Mouse (Mus musculus) heart, embryonic 11.5 days (tissue): Measurements from ENCODE around the gene Gca. TPM values are rescaled to one million over a fixed set of nuclear protein-coding genes. Genes with fewer than 3 reads are reported as not detected.

Source experiments
- ATAC-seq: fragments of 200-750 bp; cut with Nextera tagmentation; replicated peaks from 2 replicates; pipeline ENCODE4 v1.8.0; 2017; ENCODE audit warnings: moderate library complexity; ENCODE audit not compliant: insufficient number of reproducible peaks, low FRiP score, low TSS enrichment
- H3K27ac ChIP-seq: fragments of 300-500 bp; sonication (generic); 2 replicates; pipeline ENCODE4 v1.5.1; 2014; ENCODE audit warnings: mild to moderate bottlenecking, low read depth, low read length
- H3K27me3 ChIP-seq: fragments of 300-500 bp; sonication (generic); 2 replicates; pipeline ENCODE4 v1.6.1; 2014; ENCODE audit warnings: mild to moderate bottlenecking, low read length, mixed read lengths; ENCODE audit not compliant: control insufficient read depth, insufficient read depth
- H3K36me3 ChIP-seq: fragments of 300-500 bp; sonication (generic); 2 replicates; pipeline ENCODE4 v1.6.1; 2014; ENCODE audit warnings: mild to moderate bottlenecking, low read length, moderate library complexity, mixed read lengths; ENCODE audit not compliant: control insufficient read depth, insufficient read depth
- H3K4me1 ChIP-seq: fragments of 300-500 bp; sonication (generic); 2 replicates; pipeline ENCODE4 v1.6.1; 2014; ENCODE audit warnings: low read length; ENCODE audit not compliant: control insufficient read depth, insufficient read depth
- H3K4me2 ChIP-seq: fragments of 300-500 bp; sonication (generic); 2 replicates; pipeline ENCODE4 v1.6.1; 2014; ENCODE audit warnings: mild to moderate bottlenecking, moderate library complexity
- H3K4me3 ChIP-seq: fragments of 300-500 bp; sonication (generic); 2 replicates; pipeline ENCODE4 v1.5.1; 2014; ENCODE audit warnings: low read depth, low read length
- H3K9ac ChIP-seq: fragments of 300-500 bp; sonication (generic); 2 replicates; pipeline ENCODE4 v1.6.1; 2014; ENCODE audit warnings: mild to moderate bottlenecking, low read depth, low read length, moderate library complexity
- H3K9me3 ChIP-seq: fragments of 300-500 bp; sonication (generic); replicated peaks from 2 replicates; pipeline ENCODE4 v1.6.1; 2016; ENCODE audit warnings: low read length; ENCODE audit not compliant: control insufficient read depth
- WGBS: fragments of 180-500 bp; shearing (Covaris S2); extraction: QIAGEN DNeasy Blood & Tissue Kit; methylation state at CpG from one replicate; pipeline ENCODE4 v1.1.7; 2014; ENCODE audit not compliant: insufficient replicate concordance; 5-methylcytosine and 5-hydroxymethylcytosine counted together
- polyA plus RNA-seq: library from polyadenylated mRNA; unstranded; fragments of >200 nt; fragmentation: Nextera tagmentation; extraction: Ambion mirVana; gene quantifications from 2 replicates; pipeline ENCODE4 v1.2.1, GENCODE M21; 2014

The Gca gene
- 13.5 and 14.1 TPM in 2 replicates for polyA plus RNA-seq

GRCm38 (mm10) chr2:62664135-62664670, at the start of gene Gca:
TSS of gene Gca (plus strand) at chr2:62664285.
- peak within 1 kb of the TSS; percentile 66 for H3K4me3 ChIP-seq
- no peak within 1 kb of the TSS for H3K27ac ChIP-seq
- H3K9ac ChIP-seq, result peak within 1 kb of the TSS; percentile 63
- no peaks in the 10 kb centered on the region for H3K27me3 ChIP-seq
- peak; percentile 97 for ATAC-seq
- no peaks in the 10 kb centered on the region for H3K36me3 ChIP-seq
- peak within 1 kb of the TSS; percentile 93 for H3K4me2 ChIP-seq
- WGBS, result under 1% methylated on average over 37 of the region's 43 CpGs
- H3K4me1 ChIP-seq, result no peaks in the 10 kb centered on the region
- H3K9me3 ChIP-seq, result no peaks in the 10 kb centered on the region

GRCm38 (mm10) chr2:62618934-62619341, 45.1 kb upstream of the Gca start:
- no peaks in the 10 kb centered on the region for H3K27me3 ChIP-seq
- no peaks in the 10 kb centered on the region for H3K9me3 ChIP-seq
- no peak overlapping the region for H3K27ac ChIP-seq
- ATAC-seq, result peak; percentile 93
- peaks cover 2% of the 10 kb centered on the region; the same call in 1 of the 2 replicates for H3K4me1 ChIP-seq
- no peak overlapping the region for H3K9ac ChIP-seq
- H3K4me3 ChIP-seq, result no peak overlapping the region
- WGBS, result 32% methylated on average over 7 of the region's 7 CpGs
- H3K36me3 ChIP-seq, result no peaks in the 10 kb centered on the region
- no peak overlapping the region for H3K4me2 ChIP-seq

- ATAC-seq, result no peak
- Histone ChIP-seq H3K4me2 (no peak overlapping the region), H3K36me3 (no peaks in the 10 kb centered on the region), H3K27ac (no peak overlapping the region), H3K9ac (no peak overlapping the region), H3K9me3 (no peaks in the 10 kb centered on the region), H3K4me3 (no peak overlapping the region), H3K27me3 (no peaks in the 10 kb centered on the region), H3K4me1 (peaks cover 2% of the 10 kb centered on the region; the same call in 1 of the 2 replicates)
- 38% methylated on average over 2 of the region's 2 CpGs for WGBS
Observed at GRCm38 (mm10) chr2:62619679-62620078, 44.4 kb upstream of the Gca start.

- peaks cover 2% of the 10 kb centered on the region; the same call in 1 of the 2 replicates for H3K4me1 ChIP-seq
- H3K36me3 ChIP-seq, result no peaks in the 10 kb centered on the region
- 78% methylated on average over 8 of the region's 8 CpGs for WGBS
Observed at GRCm38 (mm10) chr2:62623024-62623441, 41.1 kb upstream of the Gca start.

GRCm38 (mm10) chr2:62627728-62628127, 36.4 kb upstream of the Gca start:
- H3K4me2 ChIP-seq, result no peak overlapping the region
- no peaks in the 10 kb centered on the region for H3K9me3 ChIP-seq
- no peak overlapping the region for H3K27ac ChIP-seq
- no peaks in the 10 kb centered on the region for H3K4me1 ChIP-seq
- no peaks in the 10 kb centered on the region for H3K27me3 ChIP-seq
- H3K9ac ChIP-seq, result no peak overlapping the region
- ATAC-seq, result no peak
- H3K36me3 ChIP-seq, result no peaks in the 10 kb centered on the region
- 6% methylated on average over 5 of the region's 5 CpGs for WGBS
- no peak overlapping the region for H3K4me3 ChIP-seq

More at GRCm38 (mm10) chr2:62623024-62623441, 41.1 kb upstream of the Gca start:
- ATAC-seq, result no peak
- Histone ChIP-seq H3K4me3 (no peak overlapping the region), H3K4me2 (no peak overlapping the region), H3K9ac (no peak overlapping the region), H3K9me3 (no peaks in the 10 kb centered on the region), H3K27me3 (no peaks in the 10 kb centered on the region), H3K27ac (no peak overlapping the region)

- no peak for ATAC-seq
- no peak overlapping the region for H3K4me2 ChIP-seq
- no peaks in the 10 kb centered on the region for H3K27me3 ChIP-seq
- WGBS, result 83% methylated on average over 5 of the region's 5 CpGs
- no peaks in the 10 kb centered on the region for H3K4me1 ChIP-seq
- H3K36me3 ChIP-seq, result no peaks in the 10 kb centered on the region
- no peak overlapping the region for H3K4me3 ChIP-seq
- H3K27ac ChIP-seq, result no peak overlapping the region
- no peak overlapping the region for H3K9ac ChIP-seq
- no peaks in the 10 kb centered on the region for H3K9me3 ChIP-seq
Observed at GRCm38 (mm10) chr2:62628356-62628755, 35.7 kb upstream of the Gca start.

- no peaks in the 10 kb centered on the region for H3K9me3 ChIP-seq
- no peaks in the 10 kb centered on the region for H3K36me3 ChIP-seq
- WGBS, result 20% methylated on average over 6 of the region's 6 CpGs
- no peak overlapping the region for H3K27ac ChIP-seq
- no peak overlapping the region for H3K4me3 ChIP-seq
- no peaks in the 10 kb centered on the region for H3K4me1 ChIP-seq
- H3K27me3 ChIP-seq, result no peaks in the 10 kb centered on the region
- ATAC-seq, result no peak
- H3K4me2 ChIP-seq, result no peak overlapping the region
- H3K9ac ChIP-seq, result no peak overlapping the region
Observed at GRCm38 (mm10) chr2:62630446-62630845, 33.6 kb upstream of the Gca start.

- no peak for ATAC-seq
- 83% methylated on average over 2 of the region's 2 CpGs for WGBS
- H3K36me3 ChIP-seq, result no peaks in the 10 kb centered on the region
Observed at GRCm38 (mm10) chr2:62639869-62640268, 24.2 kb upstream of the Gca start.

More at GRCm38 (mm10) chr2:62639869-62640268, 24.2 kb upstream of the Gca start:
- no peaks in the 10 kb centered on the region for H3K4me1 ChIP-seq
- no peaks in the 10 kb centered on the region for H3K9me3 ChIP-seq
- no peak overlapping the region for H3K27ac ChIP-seq
- H3K9ac ChIP-seq, result no peak overlapping the region
- H3K4me2 ChIP-seq, result no peak overlapping the region
- H3K4me3 ChIP-seq, result no peak overlapping the region
- no peaks in the 10 kb centered on the region for H3K27me3 ChIP-seq
